Mouse (Mus musculus) heart, postnatal 0 days (tissue): ENCODE measurements at regions not wholly inside any gene's neighbourhood (a gene's known extent, or its start where the extent isn't known, plus 50 kb on each side); places are given as distances from the start of the nearest gene placed in this dataset.

Experiments
- CTCF ChIP-seq: IDR thresholded peaks from 2 replicates; pipeline ENCODE4 v1.5.1; 2016; ENCODE audit warnings: antibody characterized with exemption, control low read depth, low read depth
- EP300 ChIP-seq: IDR thresholded peaks from 2 replicates; pipeline ENCODE4 v1.6.1; 2016; ENCODE audit warnings: antibody characterized with exemption, low read depth

DNA sequence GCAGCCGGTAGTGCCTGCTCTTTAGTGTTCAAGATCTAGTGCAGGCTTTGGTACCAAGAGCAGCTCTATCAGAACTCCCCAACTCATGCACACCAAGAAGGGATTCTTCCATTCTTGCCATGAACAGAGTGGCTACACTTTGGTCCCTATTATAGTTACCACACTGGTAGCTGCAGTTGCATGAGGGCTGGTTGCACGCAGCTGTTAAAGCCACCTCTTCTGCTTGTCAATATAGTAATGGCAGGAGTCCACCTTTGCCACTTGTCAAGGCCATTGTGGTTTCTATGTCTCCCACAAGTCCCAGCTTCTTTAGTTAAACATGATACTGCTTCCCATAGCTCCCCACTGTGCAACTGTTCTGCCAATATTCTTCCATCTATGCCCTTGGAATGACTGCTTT is 415.1 kb upstream of the Ptbp2 start:
- no peak for TF ChIP-seq CTCF
- no peak for TF ChIP-seq EP300
